Mouse (Mus musculus): ENCODE measurements around the gene Mus81. TPM values are rescaled to one million over a fixed set of nuclear protein-coding genes. Genes with fewer than 3 reads are reported as not detected.
"Not testable (repeated sequence)": the region's sequence is repeated elsewhere in the genome, so short reads cannot be mapped to it uniquely, and the experiment has no call there.

The Mus81 gene
- polyA plus RNA-seq (2017; shearing (Covaris generic)): 10 to 100 TPM; 44.8 to 51.5 TPM

DNA sequence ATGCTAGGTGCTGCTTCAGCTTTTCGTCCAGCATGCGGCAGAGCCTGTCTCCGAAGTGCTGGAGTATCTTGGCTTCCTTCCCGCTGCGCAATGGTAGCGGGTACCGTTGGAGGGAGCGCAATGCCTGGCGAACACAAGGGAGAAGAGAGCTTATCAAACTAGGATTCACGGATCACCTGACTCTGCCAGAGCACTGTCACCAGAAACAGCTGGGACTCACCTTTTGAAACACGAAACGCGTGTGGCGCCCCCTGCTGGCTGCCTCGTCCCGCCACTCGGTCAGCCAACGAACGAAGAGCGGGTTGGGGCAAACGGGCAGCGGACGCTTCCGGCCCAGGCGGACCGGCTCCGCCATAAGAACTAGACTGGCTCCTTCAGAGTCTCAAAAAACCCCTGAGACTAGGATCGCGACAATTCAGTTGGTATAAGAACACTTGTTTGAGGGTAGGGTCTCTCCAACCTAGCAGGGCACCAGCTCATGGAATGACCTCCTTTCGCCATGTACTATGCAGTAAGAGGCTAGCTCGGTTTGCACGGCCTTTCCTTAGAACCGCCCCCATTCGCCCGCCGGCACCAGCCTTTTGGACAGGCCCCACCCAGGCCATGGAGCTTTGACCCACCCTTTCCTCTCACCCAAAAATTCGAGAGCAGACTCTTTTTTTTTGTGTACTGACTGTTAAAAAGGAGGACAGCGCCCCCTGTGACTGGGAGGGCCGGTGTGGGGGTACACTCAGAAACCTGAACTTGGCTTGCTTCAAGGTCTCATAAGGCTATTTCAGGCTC, at the start of gene Mus81:
Mus81 (minus strand) TSS at position 635 of the 783 bp plus-strand sequence.
- peak; percentile 37 for ATAC-seq

DNA sequence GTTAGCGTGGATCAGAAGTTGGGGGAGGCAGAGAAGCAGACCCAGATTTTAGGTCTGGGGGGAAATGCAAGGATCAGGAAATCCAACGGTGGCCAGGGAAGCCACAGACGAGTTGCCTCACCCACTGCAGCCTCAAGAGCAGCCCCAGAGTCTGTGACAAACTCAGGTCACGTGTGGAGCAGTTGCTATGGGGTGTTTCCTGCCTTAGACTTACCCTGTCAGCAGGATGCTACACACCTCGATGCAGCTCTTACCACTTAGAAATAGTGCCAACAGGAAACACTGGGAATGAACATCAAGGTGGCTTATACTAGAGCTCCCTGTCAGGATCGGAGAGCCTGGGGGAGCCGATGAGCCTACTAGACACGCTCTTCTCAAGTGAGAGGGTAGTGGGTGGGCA, 44.3 kb upstream of the Mus81 start:
- peak; percentile 94 for ATAC-seq

DNA sequence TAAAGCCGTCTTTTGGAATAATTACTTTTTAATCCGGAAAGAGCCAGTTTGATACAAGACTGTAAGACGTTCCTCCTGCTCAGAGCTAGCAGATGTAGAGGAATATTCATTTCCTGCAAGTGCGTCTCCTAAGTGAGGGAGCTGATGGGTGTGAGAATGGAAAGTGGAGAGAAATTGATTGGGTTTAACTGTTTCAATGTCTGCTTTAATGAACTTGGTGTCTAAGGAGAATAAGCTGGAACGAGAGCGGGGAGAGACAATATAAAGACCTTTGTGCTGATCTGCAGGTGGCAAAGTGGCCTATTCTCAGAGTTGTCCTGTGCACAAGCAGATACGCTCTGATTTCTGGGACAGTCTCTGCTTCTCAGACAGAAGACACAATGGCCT, 41.9 kb upstream of the Mus81 start:
- ATAC-seq: no peak

DNA sequence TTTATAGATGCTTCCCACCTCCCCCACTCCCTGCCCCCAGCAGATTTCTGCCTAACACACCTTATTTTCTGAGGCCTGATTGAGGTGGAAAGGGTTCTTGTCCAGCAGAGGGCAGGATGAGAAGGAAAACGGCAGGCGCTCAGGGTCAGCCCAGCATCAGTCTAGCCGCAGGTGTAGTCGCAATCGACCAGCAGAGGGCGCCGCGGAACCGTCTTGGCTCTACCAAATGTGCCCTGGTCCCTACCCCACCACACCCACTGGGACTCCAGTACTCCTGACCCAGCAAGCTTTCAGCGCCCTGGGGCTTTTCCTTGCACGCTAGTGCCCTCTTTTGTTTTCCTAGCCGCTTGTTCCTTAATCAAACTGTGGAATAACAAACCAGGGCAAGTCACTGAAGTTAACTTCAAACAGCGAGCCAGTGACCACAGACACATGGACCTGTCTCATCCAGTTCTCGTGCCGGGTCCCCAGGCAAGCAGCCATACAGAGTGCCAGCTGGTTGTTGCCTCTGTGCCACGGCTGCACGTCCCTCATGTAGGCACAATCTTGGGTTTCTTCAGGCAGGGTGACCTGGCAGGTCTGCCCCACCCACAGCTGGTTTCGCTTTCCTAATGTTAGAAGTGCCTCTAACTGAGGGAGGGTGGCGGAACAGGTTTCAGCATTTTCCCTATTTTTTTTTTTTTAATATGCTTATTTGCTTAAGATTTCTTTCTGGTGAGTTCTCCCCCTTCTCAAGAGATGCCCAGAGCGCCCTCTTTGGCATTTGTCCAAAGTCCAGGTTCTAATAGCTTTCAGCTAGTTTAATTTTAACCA, 41.3 kb upstream of the Mus81 start:
- ATAC-seq: peak; percentile 71

DNA sequence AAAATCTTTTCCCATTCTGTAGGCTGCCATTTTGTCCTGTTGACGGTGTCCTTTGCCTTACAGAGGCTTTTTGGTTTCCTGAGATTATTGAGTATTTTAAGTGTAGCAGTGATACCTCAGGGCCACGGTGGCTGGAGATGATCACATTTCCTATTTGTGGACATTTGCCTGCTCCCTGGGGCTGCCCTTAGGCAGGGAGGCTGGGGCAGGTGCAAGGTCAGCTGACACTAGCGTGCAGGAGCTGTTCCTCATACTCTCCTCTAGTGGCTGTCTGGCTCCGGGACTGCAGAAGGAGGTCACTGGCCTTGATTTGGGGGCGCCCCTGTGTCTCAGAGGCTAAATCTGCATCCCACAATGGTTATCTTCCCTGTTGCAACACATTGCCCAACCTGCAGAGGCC, 37.0 kb upstream of the Mus81 start:
- ATAC-seq: no peak

DNA sequence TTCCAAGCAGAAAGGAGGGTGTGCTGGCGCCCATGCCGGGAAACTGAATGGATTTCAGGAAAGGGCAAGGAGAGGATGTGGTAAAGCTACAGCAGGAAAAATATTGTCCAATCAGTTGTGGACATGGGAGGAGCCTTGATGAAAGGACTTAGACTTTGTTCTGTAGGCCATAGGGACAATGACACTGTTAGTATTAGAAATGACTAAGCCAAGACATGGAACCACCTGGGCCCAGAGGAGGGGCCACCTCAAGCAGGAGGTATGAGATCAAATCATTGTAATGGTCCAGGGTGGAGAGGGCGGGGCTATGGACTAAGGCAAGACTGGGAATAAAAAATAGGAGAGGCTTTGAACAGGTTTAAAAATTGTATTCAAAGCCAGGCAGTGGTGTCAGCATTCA, 30.5 kb upstream of the Mus81 start:
- ATAC-seq: no peak

DNA sequence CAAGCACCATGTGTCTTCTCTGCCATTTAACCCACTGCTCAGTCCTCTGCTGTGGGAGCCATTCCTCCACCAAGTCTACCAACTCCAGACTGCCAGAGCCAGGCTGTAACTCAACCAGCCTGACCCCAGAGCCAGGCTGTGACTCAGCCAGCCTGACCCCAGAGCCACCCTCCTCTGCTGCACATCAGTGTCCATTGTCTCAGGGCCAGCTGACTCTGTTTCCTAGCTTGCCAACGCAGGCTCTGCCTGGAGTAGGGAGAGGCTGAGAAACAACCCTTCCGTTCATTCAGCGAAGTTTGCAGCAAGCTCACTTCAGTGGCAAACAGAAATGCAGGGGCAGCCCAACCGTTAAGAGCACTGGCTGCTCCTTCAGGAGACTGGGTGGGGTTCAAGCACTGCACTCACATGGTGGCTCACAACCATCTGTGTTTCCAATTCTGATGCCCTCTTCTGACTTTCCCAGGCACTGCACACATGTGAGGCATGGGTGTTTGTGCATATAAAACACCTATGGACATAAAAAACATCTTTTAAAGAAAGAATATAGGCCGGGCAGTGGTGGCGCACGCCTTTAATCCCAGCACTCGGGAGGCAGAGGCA, 28.8 kb upstream of the Mus81 start:
- ATAC-seq: no peak

DNA sequence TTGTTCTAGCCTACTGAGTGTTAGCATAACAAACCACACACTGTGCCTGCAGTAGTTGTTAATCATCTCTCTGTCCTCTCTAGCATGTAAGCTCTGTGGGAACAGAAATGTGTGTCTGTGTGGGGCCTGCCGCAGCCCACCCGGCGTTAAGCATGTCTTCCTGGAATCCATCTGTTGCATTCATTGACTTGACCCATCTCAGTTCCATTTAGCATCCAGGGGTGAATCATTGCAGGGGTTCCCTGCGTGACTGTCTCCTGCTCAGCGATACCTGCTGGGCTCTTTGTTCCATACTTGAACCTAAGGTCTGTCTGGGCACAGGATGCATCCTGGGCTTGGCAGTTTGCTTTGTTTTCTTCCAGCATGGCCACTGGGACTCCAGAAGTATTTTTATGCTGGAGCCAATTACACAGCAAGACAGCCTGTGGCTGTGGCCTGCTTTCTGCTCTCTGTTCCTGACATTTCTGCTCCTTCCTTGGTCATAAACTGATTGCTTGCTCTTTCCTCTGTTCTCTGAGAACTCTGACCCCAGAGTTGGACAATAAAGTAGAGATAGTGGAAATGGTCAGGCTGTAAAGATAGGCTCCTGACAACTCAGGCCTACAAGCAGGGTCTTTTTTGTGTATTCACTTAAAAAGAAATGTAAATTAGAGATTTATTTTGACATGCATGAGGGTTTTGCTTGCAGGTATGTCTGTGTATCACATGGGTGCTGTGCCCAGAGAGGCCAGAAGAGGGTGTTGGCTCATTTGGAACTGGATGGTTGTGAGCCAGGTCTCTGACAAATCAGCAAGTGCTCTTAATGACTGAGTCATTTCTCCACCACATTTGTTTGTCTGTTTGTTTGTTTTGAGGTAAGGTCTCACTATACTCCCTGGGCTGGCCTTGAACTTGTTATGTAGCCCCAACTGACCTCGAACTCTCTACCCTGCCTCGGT, 27.9 kb upstream of the Mus81 start:
- no peak for ATAC-seq

DNA sequence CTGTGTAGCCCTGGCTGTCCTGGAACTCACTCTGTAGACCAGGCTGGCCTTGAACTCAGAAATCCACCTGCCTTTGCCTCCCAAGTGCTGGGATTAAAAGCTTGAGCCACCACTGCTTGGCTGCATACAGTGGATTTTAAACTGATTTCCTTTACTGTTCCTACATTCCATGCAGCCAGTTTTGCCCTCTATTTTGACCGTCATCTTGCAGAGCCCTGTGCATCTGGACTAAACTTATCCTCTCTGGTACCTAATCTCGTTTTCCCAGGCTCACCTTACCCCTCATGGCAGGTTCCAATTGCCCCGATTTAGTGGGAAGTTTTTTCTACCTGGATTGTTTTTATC, 24.8 kb upstream of the Mus81 start:
- no peak for ATAC-seq

DNA sequence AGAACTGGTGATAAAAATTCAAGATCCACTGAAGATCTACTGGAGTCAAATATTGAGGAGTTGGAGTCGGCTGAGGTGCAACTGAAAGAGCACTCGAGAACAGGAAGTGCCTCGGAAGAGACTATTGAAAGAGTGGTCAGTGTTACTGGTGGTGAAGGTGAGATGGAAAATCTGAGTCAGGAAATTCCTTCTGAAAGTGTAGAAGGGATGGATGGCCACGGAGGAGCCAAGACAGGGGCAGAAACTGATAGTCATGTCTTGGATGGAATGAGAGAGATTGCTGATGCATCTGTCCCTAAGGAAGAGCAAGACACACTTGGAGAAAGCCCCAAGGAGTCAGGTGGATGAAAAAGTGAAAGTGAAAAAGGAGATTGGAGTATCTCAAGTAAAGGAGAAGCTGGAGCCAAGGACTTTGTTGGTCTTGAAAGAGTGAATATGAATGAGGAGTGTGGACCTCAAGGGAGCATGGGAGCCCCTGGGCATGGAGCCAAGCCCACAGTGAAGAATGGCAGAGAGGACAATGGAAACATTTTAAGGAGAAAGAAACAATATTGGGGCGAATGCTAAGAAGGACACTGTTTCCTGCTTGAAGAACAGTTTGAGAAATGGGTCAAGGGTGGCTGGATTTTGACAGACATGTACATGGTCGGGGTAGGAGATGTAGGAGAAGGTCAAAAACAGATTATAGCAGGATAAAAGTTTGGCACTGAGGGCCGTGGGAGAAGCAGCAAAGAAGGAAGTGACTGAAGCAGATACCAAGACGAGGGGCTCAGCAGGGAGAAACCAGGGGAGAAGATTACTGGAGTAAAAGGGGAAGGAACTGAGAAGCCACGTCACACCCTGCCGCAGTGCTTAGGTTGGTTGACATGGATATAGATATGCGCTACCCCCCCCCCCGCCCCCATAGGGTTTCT, 24.1 kb upstream of the Mus81 start:
- no peak for ATAC-seq

DNA sequence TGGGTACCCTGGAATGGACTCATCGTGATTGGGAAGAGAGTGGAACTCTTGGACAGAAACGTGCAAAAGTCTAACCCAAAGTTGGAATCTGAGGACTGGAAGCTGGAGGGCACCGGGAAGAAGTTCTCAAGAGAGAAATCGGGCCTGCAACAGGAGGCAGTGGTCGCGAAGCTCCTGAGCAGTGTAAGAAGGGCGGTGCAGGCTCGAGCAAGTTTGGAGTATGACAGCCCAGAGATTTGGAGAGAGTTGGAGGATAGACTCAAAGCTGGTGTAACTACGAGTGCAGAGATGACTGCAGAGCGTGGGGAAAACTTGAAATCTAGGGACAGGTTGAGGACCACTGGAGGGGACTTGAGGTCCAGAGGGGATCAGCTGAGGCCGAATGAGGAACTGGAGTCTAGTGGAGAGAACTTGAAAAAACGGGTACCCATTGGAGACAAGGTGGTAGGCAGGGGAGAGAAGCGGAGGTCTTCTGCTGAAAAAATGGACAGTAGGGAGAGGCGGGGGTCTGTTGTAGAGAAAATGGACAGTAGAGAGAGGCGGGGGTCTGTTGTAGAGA, 23.0 kb upstream of the Mus81 start:
- ATAC-seq: no peak

DNA sequence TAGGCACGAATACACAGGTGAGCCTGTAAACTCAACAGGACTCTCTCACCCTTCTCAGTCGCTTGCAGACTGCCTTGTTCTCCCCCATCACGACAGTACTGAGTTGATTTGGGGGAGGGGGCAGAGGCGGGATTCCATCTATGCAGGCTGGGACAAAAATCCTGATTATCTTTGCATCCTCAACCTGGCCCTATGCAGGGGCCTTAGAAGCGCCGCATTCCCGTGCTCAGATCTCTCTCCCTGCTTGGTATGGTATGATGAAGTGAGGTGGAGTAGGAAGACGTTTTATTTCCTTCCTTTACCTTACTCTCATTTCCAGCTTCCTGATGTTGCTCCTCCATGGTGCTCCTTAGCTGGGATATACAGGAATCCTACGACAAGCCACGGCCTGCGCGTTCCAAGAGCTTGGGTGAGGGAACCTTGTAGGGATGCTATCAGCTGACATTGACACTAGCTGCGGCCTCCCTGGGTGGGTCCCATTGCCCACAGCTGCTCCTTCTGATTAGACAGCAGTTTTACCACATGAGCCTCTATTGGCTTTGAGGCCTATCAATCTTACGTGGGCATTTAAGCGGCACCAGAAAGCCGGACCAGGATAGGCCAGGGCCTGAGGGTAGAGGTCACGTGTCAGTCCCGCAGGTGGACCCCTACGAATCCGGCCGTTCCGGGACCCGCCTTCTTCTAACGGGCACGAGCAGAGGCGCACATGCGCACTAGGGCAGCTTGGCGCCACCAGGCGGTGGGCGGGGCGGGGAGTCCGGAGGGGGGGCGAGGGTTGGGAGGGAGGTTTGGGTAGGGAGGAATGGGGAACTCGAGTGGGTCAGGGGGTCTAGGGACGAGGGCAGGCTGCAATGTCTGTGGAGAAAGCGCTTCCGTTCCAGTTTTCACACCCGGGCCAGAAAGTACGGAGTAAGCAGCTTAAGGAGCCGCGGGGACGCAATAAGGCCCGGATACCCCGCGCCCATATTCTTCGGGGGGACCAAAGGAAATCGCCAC, 22.1 kb upstream of the Mus81 start, which contains the start of gene Snx32:
Snx32 (minus strand) TSS at position 508 of the 996 bp plus-strand sequence.
- peak; percentile 99 for ATAC-seq

DNA sequence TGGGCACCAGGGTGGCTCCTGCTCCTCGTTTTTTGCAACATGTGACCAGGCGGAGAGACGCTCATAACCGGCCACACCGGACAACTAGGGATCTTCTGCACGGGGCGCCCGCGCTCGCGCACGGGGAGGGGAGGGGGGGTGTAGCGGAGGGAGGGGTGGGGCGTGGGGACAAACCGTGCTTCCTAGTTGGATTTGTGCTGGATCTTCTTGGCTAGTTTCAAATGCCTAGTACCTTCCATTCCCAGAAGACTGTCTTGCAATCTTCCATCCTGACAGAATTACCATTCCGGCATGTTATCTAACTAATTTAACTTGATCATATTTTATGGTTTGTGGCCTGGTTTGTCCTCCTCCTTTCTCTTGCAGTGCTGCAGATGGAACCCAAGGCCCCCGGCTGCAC, 15.5 kb upstream of the Mus81 start, which contains the start of gene 1700020D05Rik:
1700020D05Rik (minus strand) TSS at position 101 of the 400 bp plus-strand sequence.
- no peak for ATAC-seq

DNA sequence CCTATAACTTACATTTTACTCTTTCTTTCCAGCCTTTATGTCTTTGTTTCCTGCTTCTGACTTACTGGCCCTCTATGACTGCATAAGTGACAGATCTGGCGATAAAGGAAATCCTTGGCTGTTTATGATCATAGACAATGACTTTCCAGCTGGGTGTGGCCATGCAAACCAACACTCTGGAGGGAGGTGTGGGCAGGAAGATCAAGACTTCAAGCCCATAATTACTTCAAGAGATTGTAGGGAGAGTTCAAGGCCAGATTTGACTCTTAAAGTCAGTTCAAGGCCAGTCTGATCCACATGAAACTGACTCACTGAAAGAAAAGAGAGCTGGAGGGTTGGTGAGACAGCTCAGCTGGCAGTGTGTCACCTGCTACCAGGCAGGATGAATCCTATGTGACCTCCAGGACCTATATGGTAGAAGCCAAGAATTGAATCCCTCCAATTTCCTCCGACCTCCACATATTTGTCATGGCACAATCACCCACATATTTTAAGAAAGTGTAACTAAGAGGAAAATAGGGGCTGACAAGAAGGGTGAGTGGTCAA, 12.2 kb upstream of the Mus81 start:
- no peak for ATAC-seq

DNA sequence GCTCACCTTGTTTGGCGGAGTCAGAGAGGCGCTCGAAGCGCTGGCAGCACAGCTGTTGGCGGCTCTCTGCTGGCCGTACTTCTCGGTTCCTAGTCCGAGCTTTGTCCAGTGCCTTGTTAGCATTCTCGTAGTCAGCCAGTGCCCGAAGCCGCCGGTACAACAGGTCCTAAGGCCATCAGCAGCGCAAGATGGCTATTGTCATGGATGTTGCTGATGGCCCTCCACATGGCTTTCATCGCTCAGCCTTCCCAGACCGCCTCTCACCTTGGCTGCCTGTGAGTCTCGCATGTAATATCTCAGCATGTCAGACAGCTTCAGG, 7.8 kb upstream of the Mus81 start:
- no peak for ATAC-seq

DNA sequence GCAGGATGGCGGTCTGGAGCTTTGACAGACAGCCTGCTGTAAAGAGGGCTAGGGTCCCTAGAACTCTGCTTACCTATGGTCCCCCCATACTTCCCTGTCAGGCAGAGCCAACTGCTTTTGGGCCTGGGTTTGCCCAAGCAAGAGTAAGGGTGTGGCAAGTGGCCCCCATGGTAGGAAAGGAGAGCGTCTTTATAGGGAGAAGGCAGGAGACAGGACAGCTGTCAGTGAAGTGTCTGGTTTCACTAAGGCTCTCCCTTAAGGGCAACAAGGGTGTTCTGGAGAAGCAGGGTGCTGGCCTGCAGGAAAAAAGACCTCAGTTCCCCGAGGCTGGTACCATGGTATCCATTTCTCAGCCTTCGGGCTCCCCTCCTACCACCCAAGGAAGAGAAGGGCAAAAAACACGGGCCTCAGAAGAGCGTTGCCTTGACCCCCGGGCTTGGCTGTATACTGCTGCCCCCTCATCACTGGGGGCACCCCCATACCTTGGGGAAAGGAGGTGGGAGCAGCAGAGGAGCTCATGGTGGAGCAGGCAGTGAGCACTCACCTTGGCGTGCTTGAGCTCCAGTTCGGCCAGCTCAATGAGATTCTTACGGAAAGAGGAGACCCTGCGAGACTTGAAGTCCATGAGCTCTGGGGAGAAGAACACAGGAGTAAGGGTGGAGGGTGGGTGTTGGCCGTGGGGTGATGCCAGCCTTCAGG, 7.3 kb upstream of the Mus81 start:
- ATAC-seq: no peak

DNA sequence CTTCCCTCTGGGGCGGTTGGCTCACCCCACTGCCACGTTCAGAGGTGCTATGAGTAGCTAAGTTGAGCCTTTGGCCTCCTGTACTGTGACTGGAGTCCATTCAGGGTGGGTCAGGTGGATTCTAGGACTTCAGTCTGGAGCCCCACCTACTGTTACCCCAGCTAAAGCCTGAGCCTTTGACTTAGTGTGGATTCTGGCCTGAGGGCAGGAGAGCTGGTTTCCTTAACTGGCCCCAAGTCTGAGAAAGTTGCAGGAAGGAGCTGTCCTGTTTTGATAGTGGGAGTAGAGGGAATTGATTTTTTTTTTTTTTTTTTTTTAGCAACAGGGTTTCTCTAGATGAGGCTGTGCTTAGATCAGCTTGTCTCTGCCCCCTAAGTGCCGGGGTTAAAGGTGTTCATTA, 6.1 kb upstream of the Mus81 start:
- ATAC-seq: no peak

DNA sequence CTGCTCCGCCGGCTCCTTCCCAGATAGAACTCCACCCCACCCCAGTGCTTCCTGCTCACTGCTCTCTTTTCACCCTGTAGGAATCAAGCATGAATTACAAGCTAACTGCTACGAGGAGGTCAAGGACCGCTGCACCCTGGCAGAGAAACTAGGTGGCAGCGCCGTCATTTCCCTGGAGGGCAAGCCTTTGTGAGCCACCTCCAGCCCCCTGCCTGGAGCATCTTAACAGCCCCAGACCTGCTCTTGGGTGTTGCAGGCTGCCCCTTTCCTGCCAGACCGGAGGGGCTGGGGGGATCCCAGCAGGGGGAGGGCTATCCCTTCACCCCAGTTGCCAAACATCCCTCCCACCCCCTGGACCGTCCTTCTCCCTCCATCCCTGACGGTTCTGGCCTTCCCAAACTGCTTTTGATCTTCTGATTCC, 5.1 kb upstream of the Mus81 start:
- ATAC-seq: not testable (repeated sequence)

DNA sequence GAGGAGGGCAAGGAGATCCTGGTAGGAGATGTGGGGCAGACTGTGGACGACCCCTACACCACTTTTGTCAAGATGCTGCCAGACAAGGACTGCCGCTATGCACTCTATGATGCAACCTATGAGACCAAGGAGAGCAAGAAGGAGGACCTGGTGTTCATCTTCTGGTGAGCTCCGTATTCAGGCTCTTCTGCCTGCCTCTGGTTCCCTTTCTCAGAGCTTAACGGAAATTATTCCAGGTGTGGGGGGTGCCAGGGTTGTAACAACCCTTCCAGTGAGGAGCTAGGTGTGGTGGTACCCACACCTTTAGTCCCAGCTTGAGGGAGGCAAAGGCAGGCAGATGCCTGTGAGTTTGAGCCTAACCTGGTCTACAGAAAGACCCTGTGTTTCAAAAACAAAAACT, 4.4 kb upstream of the Mus81 start:
- no peak for ATAC-seq

All from CD4-positive, CD25-positive, alpha-beta regulatory T cell, adult 4 months (primary cell).